Mouse (Mus musculus): ENCODE data around the gene Galntl6. TPM values are rescaled to one million over a fixed set of nuclear protein-coding genes. Genes with fewer than 3 reads are reported as not detected.

Gene Galntl6
- polyA plus RNA-seq, 1 experiment from 2014 or later: 0.06 TPM

DNA sequence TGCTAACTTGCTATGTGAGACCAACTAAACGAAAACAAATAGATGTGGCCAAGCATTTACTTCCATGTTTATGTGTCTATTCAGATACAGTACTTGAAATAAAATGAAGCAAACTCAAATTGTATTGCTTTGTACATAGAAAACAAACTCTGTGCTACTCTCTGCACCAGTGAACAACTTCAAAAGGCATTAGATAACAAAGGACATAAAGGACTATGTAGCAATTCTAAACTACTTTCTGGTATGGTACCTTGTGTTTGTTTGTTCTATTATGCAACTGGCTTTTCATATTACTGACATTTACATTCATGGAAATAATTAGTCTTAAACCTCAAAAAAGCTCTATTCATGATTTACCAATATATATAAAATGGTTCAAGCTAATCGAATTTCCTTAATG is 344.4 kb downstream of the Galntl6 start:
- WGBS: 48% methylated on average over 2 of the region's 2 CpGs
- H3K4me3 ChIP-seq (ENCODE audit: low read depth, low read length): no peak overlapping the region
- H3K36me3 ChIP-seq (ENCODE audit: insufficient read depth, low read length): no peaks in the 10 kb centered on the region
- no peak overlapping the region for H3K27ac ChIP-seq (ENCODE audit: low read length)
- H3K9ac ChIP-seq (replicated peaks; ENCODE audit: low read depth): no peak overlapping the region
- H3K9me3 ChIP-seq (ENCODE audit: low read length): no peaks in the 10 kb centered on the region
- DNase-seq (ENCODE audit: low spot score) (no peak), ATAC-seq (no peak)
- H3K4me2 ChIP-seq (replicated peaks; ENCODE audit: low read depth, low read length): no peak overlapping the region
- no peaks in the 10 kb centered on the region for H3K27me3 ChIP-seq (replicated peaks; ENCODE audit: insufficient read depth, low read length)
- H3K4me1 ChIP-seq (ENCODE audit: insufficient read depth, low read depth, low read length): no peaks in the 10 kb centered on the region
- TF ChIP-seq CTCF (IDR thresholded peaks at IDR 0.05): no peak

DNA sequence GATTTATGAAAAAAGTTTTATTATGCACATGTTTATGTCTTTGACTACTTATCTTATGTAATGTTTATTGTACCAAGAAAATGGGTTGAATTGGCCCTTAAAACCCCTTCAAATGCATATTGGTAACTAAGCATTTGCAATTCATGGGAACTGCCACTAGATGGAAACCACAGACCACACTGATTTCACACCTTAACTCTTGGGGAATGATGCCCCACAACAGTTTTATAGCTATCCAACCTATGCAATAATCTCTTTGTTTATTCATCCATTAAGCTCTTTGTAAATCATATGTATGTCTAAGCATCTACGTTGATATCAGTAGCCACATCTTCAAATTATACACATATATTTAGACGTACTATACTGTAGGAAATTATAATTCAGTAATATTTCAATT is 346.3 kb downstream of the Galntl6 start:
- no peak overlapping the region for H3K4me2 ChIP-seq (replicated peaks; ENCODE audit: low read depth, low read length)
- TF ChIP-seq CTCF (IDR thresholded peaks at IDR 0.05) (peak; percentile 63), EP300 (IDR thresholded peaks at IDR 0.05) (no peak)
- WGBS: 40% methylated on average over 2 of the region's 2 CpGs
- H3K4me3 ChIP-seq (ENCODE audit: low read depth, low read length): no peak overlapping the region
- DNase-seq (ENCODE audit: low spot score) (peak; percentile 14), ATAC-seq (no peak)
- no peaks in the 10 kb centered on the region for H3K9me3 ChIP-seq (ENCODE audit: low read length)
- no peaks in the 10 kb centered on the region for H3K4me1 ChIP-seq (ENCODE audit: insufficient read depth, low read depth, low read length)
- no peak overlapping the region for H3K27ac ChIP-seq (ENCODE audit: low read length)
- no peak overlapping the region for H3K9ac ChIP-seq (replicated peaks; ENCODE audit: low read depth)
- H3K36me3 ChIP-seq (ENCODE audit: insufficient read depth, low read length): no peaks in the 10 kb centered on the region
- H3K27me3 ChIP-seq (replicated peaks; ENCODE audit: insufficient read depth, low read length): no peaks in the 10 kb centered on the region

DNA sequence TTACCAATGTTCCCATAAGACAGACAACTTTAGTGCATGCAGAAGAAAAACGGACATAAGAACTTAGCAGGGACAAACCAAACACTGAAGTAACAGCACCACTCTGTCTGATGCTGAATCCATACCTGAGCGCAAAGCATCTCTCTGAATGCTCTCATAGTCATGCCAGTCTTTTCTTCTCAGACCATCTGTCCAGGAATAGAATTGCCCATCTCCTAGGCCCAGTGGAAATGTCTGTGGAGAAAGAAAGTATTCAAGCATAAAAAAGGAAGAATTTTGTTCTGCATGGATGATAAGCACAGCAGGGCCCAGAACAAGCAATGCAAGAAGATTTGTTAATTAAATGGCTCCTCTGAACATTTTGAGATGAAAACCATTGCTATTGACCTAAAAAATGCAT is 376.7 kb downstream of the Galntl6 start:
- Histone ChIP-seq H3K4me2 (replicated peaks; ENCODE audit: low read depth, low read length) (no peak overlapping the region), H3K9me3 (ENCODE audit: low read length) (no peaks in the 10 kb centered on the region), H3K27me3 (replicated peaks; ENCODE audit: insufficient read depth, low read length) (no peaks in the 10 kb centered on the region), H3K9ac (replicated peaks; ENCODE audit: low read depth) (no peak overlapping the region), H3K36me3 (ENCODE audit: insufficient read depth, low read length) (no peaks in the 10 kb centered on the region), H3K4me3 (ENCODE audit: low read depth, low read length) (no peak overlapping the region), H3K27ac (ENCODE audit: low read length) (no peak overlapping the region), H3K4me1 (ENCODE audit: insufficient read depth, low read depth, low read length) (no peaks in the 10 kb centered on the region)
- WGBS: 77% methylated on average over 2 of the region's 2 CpGs
- DNase-seq (ENCODE audit: low spot score) (no peak), ATAC-seq (no peak)
- TF ChIP-seq EP300 (IDR thresholded peaks at IDR 0.05): no peak
- TF ChIP-seq CTCF (IDR thresholded peaks at IDR 0.05): no peak

DNA sequence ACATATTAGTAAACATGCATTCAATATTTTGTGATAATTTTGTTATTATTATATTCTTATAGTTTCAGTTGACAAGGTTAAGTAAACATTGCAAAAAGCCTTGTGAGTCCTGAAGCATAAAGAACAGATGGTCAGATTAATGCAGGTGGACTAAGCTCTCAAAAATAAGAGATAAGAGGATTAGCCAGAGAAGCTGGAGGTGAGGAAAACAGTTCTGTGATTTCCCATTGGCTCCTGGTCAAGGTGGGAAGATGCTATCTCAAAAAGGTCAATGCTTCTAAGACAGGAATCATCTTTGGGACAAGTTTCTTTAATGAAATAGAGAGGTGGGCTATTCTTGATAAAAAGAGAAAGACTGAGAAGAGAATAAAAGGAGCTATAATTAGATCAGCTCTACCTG is 377.8 kb downstream of the Galntl6 start:
- H3K4me1 ChIP-seq (ENCODE audit: insufficient read depth, low read depth, low read length): no peaks in the 10 kb centered on the region
- no peaks in the 10 kb centered on the region for H3K27me3 ChIP-seq (replicated peaks; ENCODE audit: insufficient read depth, low read length)
- no peak for TF ChIP-seq CTCF (IDR thresholded peaks at IDR 0.05)
- TF ChIP-seq EP300 (IDR thresholded peaks at IDR 0.05): no peak
- no peak overlapping the region for H3K27ac ChIP-seq (ENCODE audit: low read length)
- DNase-seq (ENCODE audit: low spot score) (no peak), ATAC-seq (no peak)
- H3K9me3 ChIP-seq (ENCODE audit: low read length): no peaks in the 10 kb centered on the region
- H3K36me3 ChIP-seq (ENCODE audit: insufficient read depth, low read length): no peaks in the 10 kb centered on the region
- no peak overlapping the region for H3K4me2 ChIP-seq (replicated peaks; ENCODE audit: low read depth, low read length)
- no peak overlapping the region for H3K9ac ChIP-seq (replicated peaks; ENCODE audit: low read depth)
- H3K4me3 ChIP-seq (ENCODE audit: low read depth, low read length): no peak overlapping the region

DNA sequence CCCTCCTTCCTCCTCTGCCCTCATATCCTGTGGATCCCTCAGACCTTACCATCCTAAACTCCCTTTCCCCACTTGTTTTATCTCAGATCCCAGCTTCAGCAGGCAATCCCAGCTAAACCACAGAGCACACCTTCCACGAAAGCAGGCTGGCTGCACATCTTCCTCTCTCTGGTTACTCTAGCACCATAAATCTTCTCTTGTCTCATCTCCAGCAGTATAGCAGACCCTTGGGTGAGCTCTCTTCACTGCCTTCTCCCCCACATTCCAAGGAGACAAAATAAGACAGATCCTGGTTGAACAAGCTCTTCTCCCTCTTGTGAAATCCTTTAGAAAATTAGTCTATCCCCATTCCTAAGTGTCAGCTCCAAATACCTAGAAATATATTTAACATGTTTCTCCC is 389.0 kb downstream of the Galntl6 start:
- 26% methylated on average over 1 of the region's 1 CpGs for WGBS
- H3K36me3 ChIP-seq (ENCODE audit: insufficient read depth, low read length): no peaks in the 10 kb centered on the region
- H3K4me1 ChIP-seq (ENCODE audit: insufficient read depth, low read depth, low read length): no peaks in the 10 kb centered on the region
- DNase-seq (ENCODE audit: low spot score) (no peak), ATAC-seq (no peak)
- H3K9me3 ChIP-seq (ENCODE audit: low read length): no peaks in the 10 kb centered on the region
- H3K9ac ChIP-seq (replicated peaks; ENCODE audit: low read depth): no peak overlapping the region
- no peaks in the 10 kb centered on the region for H3K27me3 ChIP-seq (replicated peaks; ENCODE audit: insufficient read depth, low read length)
- no peak overlapping the region for H3K4me2 ChIP-seq (replicated peaks; ENCODE audit: low read depth, low read length)
- TF ChIP-seq CTCF (IDR thresholded peaks at IDR 0.05) (no peak), EP300 (IDR thresholded peaks at IDR 0.05) (no peak)
- H3K27ac ChIP-seq (ENCODE audit: low read length): no peak overlapping the region
- H3K4me3 ChIP-seq (ENCODE audit: low read depth, low read length): no peak overlapping the region

DNA sequence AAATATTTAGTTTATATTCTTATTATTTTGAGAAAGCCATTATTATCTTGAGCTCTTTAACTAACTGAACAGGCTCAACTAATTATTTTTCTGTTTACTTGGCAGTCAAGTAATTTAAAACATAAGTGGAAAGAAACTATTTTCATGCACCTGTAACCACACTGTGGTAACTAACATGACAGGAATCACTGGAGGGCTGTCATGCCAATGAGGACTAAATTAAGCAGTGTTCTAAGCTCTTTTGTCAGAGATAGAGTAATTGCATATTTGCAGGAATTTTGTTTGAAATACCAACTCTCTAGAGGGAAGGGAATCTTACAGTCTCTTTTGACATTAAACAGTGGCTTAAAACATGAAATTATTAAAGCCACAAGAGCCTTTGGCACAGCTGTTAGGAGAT is 390.5 kb downstream of the Galntl6 start:
- TF ChIP-seq EP300 (IDR thresholded peaks at IDR 0.05) (no peak), CTCF (IDR thresholded peaks at IDR 0.05) (no peak)
- ATAC-seq (no peak), DNase-seq (ENCODE audit: low spot score) (no peak)
- H3K4me2 ChIP-seq (replicated peaks; ENCODE audit: low read depth, low read length): no peak overlapping the region
- no peaks in the 10 kb centered on the region for H3K9me3 ChIP-seq (ENCODE audit: low read length)
- no peaks in the 10 kb centered on the region for H3K27me3 ChIP-seq (replicated peaks; ENCODE audit: insufficient read depth, low read length)
- no peak overlapping the region for H3K4me3 ChIP-seq (ENCODE audit: low read depth, low read length)
- no peaks in the 10 kb centered on the region for H3K36me3 ChIP-seq (ENCODE audit: insufficient read depth, low read length)
- H3K4me1 ChIP-seq (ENCODE audit: insufficient read depth, low read depth, low read length): no peaks in the 10 kb centered on the region
- H3K27ac ChIP-seq (ENCODE audit: low read length): no peak overlapping the region
- no peak overlapping the region for H3K9ac ChIP-seq (replicated peaks; ENCODE audit: low read depth)

DNA sequence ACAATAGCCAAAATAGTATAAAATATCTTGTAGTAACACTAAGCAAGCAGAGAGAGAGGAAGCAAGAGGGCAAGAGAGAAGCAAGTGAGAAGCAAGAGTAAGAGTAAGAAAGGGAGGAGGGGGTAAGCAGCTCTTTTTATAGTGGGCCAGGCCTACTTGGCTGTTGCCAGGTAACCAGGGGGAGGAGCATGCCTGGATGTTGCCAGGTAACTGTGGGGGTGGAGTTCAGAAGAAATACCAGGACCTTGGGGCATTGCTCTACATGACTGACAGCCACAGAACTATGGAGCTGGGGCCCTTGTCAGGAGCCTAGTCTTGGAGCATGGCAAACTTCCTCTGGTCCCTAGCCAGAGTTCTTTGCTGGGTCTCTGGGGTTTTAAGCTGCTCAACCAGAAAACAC is 401.9 kb downstream of the Galntl6 start:
- TF ChIP-seq EP300 (IDR thresholded peaks at IDR 0.05) (no peak), CTCF (IDR thresholded peaks at IDR 0.05) (no peak)
- Histone ChIP-seq H3K9ac (replicated peaks; ENCODE audit: low read depth) (no peak overlapping the region), H3K4me2 (replicated peaks; ENCODE audit: low read depth, low read length) (no peak overlapping the region), H3K4me3 (ENCODE audit: low read depth, low read length) (no peak overlapping the region), H3K27me3 (replicated peaks; ENCODE audit: insufficient read depth, low read length) (no peaks in the 10 kb centered on the region), H3K9me3 (ENCODE audit: low read length) (no peaks in the 10 kb centered on the region), H3K36me3 (ENCODE audit: insufficient read depth, low read length) (no peaks in the 10 kb centered on the region), H3K27ac (ENCODE audit: low read length) (no peak overlapping the region), H3K4me1 (ENCODE audit: insufficient read depth, low read depth, low read length) (no peaks in the 10 kb centered on the region)
- no peak for ATAC-seq
- no peak for DNase-seq (ENCODE audit: low spot score)

Data from lung, postnatal 0 days (tissue).